Mouse (Mus musculus) G1E (cell line): ENCODE measurements around the gene Trf.

Source experiments
- CTCF ChIP-seq: IDR thresholded peaks from 2 replicates; pipeline ENCODE4 v1.5.1; 2012; ENCODE audit warnings: low read depth, low read length, inconsistent platforms, mixed read lengths
- GATA1 ChIP-seq: IDR thresholded peaks from 2 replicates; pipeline ENCODE4 v1.6.1; 2012; ENCODE audit warnings: borderline replicate concordance, low read length, inconsistent platforms, mixed read lengths
- POLR2AphosphoS5 ChIP-seq: IDR thresholded peaks from 2 replicates; pipeline ENCODE4 v1.6.1; 2012; ENCODE audit warnings: low read depth, low read length, inconsistent platforms; ENCODE audit not compliant: insufficient replicate concordance

DNA sequence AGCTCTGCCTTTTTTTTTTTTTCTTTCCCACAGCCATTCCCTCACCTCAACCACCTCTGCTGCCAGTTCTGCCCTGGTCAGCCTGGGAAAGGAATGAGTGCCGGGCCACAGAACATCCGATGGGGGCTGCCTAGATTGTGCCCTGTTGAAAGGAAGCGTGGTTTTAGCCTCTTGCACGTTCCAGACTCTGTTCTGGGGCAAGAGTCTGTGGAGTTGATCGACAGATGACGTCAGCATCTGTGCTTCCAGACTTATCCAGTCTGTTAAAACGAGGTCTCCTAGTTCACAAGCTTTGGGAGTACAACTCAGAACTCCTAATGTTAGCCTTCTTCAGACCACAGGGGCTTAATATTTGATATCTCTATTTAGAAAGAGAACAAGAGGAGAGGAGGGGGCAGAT is 3.8 kb upstream of the Trf start:
- no peak for TF ChIP-seq CTCF
- TF ChIP-seq POLR2AphosphoS5 = no peak
- TF ChIP-seq GATA1 = no peak
